Mouse (Mus musculus) neural tube, embryonic 13.5 days (tissue): Measurements from ENCODE around the gene Gm49384. TPM values are rescaled to one million over a fixed set of nuclear protein-coding genes. Genes with fewer than 3 reads are reported as not detected.

Experiments used
- ATAC-seq: fragments of 200-750 bp; cut with Nextera tagmentation; 2 replicates; pipeline ENCODE4 v1.8.0; 2017; ENCODE audit warnings: low read depth, mild to moderate bottlenecking, moderate TSS enrichment, moderate library complexity
- H3K27ac ChIP-seq: fragments of 300-500 bp; sonication (generic); replicated peaks from 2 replicates; pipeline ENCODE4 v1.5.1; 2015; ENCODE audit warnings: moderate library complexity, mild to moderate bottlenecking, inconsistent platforms
- H3K27me3 ChIP-seq: fragments of 300-500 bp; sonication (generic); 2 replicates; pipeline ENCODE4 v1.6.1; 2015; ENCODE audit warnings: mild to moderate bottlenecking, inconsistent platforms
- H3K36me3 ChIP-seq: fragments of 300-500 bp; sonication (generic); 2 replicates; pipeline ENCODE4 v1.6.1; 2015; ENCODE audit warnings: mild to moderate bottlenecking, inconsistent platforms
- H3K4me1 ChIP-seq: fragments of 300-500 bp; sonication (generic); replicated peaks from 2 replicates; pipeline ENCODE4 v1.6.1; 2015; ENCODE audit warnings: inconsistent platforms
- H3K4me2 ChIP-seq: fragments of 300-500 bp; sonication (generic); 2 replicates; pipeline ENCODE4 v1.6.1; 2015; ENCODE audit warnings: inconsistent platforms, mild to moderate bottlenecking, moderate library complexity
- H3K4me3 ChIP-seq: fragments of 300-500 bp; sonication (generic); 2 replicates; pipeline ENCODE4 v1.5.1; 2015; ENCODE audit warnings: mild to moderate bottlenecking, inconsistent platforms
- H3K9ac ChIP-seq: fragments of 300-500 bp; sonication (generic); 2 replicates; pipeline ENCODE4 v1.6.1; 2015; ENCODE audit warnings: moderate library complexity, mild to moderate bottlenecking, inconsistent platforms
- H3K9me3 ChIP-seq: fragments of 300-500 bp; sonication (generic); 2 replicates; pipeline ENCODE4 v1.6.1; 2016; ENCODE audit warnings: inconsistent platforms
- WGBS: fragments of 180-500 bp; shearing (Covaris S2); methylation state at CpG from one replicate; pipeline ENCODE4 v1.1.7; 2015; 5-methylcytosine and 5-hydroxymethylcytosine counted together
- polyA plus RNA-seq: library from polyadenylated mRNA; unstranded; fragments of >200 nt; fragmentation: Nextera tagmentation; extraction: Ambion mirVana; gene quantifications from 2 replicates; pipeline ENCODE4 v1.2.1, GENCODE M21; 2015

Gene Gm49384
- polyA plus RNA-seq, 1 experiment from 2014 or later = 15.1 TPM

DNA sequence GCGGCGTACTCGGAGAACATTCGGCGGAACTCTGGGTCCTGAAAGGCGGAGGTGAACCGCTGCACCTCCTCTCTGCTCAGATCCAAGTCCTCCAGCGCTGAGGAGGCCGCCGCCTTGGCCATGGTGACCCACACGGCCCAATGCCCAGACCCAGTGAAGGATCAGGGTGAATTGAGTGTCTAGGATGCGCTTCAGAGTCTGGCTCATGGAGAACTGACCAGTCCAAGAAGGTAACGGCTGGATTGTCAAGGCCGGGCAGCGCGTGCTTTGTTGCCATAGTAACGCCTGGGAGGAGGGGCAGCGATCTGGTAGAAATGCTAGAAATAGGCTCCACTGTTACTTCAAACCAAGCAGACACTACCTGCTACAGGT is 5.9 kb downstream of the Gm49384 start, which contains the start of gene Dnaaf2:
Dnaaf2 (minus strand) TSS at position 266 of the 372 bp plus-strand sequence.
- H3K9ac ChIP-seq = peak within 1 kb of the TSS; percentile 88
- peak within 1 kb of the TSS; percentile 94 for H3K27ac ChIP-seq
- ATAC-seq = peak; percentile 24
- no peaks in the 10 kb centered on the region for H3K27me3 ChIP-seq
- peaks cover 33% of the 10 kb centered on the region for H3K4me1 ChIP-seq
- under 1% methylated on average over 18 of the region's 18 CpGs for WGBS
- peak within 1 kb of the TSS; percentile 97 for H3K4me2 ChIP-seq
- H3K4me3 ChIP-seq = peak within 1 kb of the TSS; percentile 84
- H3K36me3 ChIP-seq = peaks cover 11% of the 10 kb centered on the region
- no peaks in the 10 kb centered on the region for H3K9me3 ChIP-seq

DNA sequence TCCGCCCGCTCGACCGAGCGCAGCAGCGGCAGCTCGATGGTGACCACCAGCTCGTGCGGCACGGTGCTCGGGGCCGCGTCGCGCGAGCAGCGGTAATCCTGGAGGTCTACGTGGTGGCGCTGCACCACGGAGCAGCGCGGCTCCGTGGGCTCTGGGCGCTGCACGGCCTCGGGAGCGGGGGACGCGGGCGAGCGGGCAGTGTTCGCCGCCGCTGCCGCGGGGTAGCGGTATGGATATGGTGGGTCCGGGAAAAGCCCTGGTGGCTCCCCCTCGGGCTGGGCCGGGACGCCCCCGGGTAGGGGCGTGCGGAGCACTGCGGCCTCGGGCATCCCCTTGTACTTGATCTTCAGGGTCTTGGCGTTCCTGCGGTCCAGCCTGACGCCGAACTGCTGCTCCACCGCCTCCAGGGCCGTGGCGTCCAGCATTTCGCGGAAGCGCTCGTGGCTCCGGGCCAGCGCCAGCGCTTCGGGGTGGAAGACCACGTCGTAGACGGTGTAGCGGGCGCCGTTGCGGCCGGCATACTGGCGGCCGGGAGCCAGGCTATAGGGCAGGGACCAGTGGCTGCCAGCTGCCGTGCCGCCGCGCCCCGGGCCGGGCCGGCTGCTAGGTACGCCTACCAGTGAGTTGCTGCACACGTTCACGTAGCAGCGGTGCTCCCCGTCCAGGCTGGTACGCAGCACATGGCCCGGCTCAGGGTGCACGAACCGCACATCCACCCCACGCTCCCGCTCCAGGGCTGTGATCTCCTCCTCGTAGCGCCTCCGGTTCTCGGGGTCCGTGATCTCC is 6.5 kb downstream of the Gm49384 start:
- H3K4me1 ChIP-seq = peaks cover 33% of the 10 kb centered on the region
- ATAC-seq = peak; percentile 80
- H3K27me3 ChIP-seq = no peaks in the 10 kb centered on the region
- H3K4me3 ChIP-seq = peak overlapping the region; percentile 84
- WGBS = under 1% methylated on average over 93 of the region's 94 CpGs
- peak overlapping the region; percentile 88 for H3K9ac ChIP-seq
- H3K9me3 ChIP-seq = no peaks in the 10 kb centered on the region
- peak overlapping the region; percentile 94 for H3K27ac ChIP-seq
- H3K4me2 ChIP-seq = peak overlapping the region; percentile 97
- peaks cover 11% of the 10 kb centered on the region for H3K36me3 ChIP-seq

DNA sequence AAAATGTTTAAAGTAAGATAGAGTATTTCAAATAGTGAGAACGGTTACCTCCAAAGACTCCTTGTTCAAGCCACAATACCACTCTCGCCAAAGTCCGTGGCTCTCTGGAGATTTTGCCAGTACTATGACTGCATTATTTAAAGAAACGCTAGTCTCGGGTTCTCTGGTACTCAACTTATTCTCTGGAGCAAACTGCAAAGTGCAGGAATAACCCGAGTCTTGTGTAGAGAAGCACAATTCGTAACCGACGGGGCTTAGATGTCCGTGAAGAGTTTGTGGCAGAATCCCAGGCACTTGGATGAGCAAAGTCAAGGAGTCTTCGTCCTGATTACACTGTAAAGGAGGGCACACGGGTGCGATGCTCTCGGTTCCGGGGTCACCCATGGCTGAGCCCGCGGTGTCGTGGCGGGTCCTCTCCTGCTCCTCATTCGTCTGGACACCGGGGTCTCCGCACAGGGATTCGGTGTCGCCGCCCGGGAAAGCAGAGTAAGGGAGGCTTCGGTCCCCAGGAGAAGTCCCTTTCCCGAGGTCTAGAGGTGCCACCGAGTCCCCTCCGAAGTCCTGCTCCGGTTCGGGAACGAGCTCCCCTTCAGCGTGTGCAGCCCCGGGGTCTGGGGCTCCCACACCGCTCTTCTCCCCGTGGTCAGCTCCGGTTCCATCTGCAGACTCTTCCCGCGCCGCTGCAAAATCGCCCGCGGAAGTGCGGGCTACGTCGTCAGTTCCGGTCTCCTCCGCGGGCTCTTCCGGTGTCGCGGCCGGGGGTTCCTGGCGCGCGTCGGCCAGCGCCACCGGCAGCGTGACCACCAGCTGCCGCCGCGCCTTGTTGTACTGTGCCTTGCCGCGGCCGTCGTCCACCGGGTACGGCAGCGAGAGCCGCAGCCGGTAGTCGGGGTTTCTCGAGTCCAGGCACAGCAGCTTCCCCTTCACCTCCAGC is 7.4 kb downstream of the Gm49384 start, which contains the start of gene Gm49383:
Gm49383 (minus strand) TSS at position 661 of the 934 bp plus-strand sequence.
- peaks cover 11% of the 10 kb centered on the region for H3K36me3 ChIP-seq
- peak within 1 kb of the TSS; percentile 88 for H3K9ac ChIP-seq
- peak; percentile 88 for ATAC-seq
- H3K27ac ChIP-seq = peak within 1 kb of the TSS; percentile 94
- peak within 1 kb of the TSS; percentile 84 for H3K4me3 ChIP-seq
- peaks cover 33% of the 10 kb centered on the region for H3K4me1 ChIP-seq
- H3K27me3 ChIP-seq = no peaks in the 10 kb centered on the region
- H3K9me3 ChIP-seq = no peaks in the 10 kb centered on the region
- peak within 1 kb of the TSS; percentile 97 for H3K4me2 ChIP-seq
- WGBS = under 1% methylated on average over 75 of the region's 75 CpGs

DNA sequence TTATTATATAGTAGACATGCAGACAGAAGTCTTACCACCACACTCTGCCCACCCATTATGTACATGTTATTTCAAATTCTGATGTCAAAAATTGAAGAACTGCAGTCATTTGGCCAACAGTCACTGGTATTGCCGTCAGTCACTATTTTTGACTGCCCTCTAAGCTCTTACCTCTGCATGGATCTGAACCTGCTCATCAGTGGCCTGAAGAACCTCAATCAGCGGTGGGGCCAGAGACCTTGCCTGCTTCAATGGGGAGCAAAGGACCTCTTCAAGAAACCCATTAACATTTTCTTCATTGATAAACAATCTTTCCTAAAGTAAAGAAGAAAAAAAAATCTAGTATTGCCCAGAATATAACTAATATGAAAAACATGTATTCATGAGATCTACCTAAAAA is 11.4 kb downstream of the Gm49384 start:
- Histone ChIP-seq H3K9me3 (no peaks in the 10 kb centered on the region), H3K27me3 (no peaks in the 10 kb centered on the region), H3K9ac (no peak overlapping the region), H3K27ac (no peak overlapping the region), H3K36me3 (peaks cover 24% of the 10 kb centered on the region), H3K4me2 (no peak overlapping the region), H3K4me3 (no peak overlapping the region), H3K4me1 (peaks cover 18% of the 10 kb centered on the region)
- 94% methylated on average over 2 of the region's 2 CpGs for WGBS
- no peak for ATAC-seq

DNA sequence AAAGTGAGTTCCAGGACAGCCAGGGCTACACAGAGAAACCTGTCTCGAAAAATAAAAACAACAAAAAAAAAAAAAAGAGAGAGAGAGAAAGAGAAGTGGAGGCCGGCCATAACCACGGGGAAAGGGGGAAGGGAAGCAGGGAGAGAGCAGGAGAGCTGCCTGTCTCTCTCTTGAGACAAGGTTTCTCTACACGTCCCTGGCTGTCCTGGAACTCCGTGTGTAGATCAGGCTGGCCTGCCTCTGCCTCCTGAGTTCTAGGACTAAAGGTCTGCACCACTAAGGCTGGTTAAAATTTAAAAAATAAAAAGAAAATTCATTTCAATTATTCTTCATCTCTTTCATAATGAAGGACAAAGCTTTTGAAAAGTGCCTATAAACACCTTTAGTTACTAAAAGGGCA is 12.7 kb downstream of the Gm49384 start:
- H3K4me1 ChIP-seq = peaks cover 26% of the 10 kb centered on the region

DNA sequence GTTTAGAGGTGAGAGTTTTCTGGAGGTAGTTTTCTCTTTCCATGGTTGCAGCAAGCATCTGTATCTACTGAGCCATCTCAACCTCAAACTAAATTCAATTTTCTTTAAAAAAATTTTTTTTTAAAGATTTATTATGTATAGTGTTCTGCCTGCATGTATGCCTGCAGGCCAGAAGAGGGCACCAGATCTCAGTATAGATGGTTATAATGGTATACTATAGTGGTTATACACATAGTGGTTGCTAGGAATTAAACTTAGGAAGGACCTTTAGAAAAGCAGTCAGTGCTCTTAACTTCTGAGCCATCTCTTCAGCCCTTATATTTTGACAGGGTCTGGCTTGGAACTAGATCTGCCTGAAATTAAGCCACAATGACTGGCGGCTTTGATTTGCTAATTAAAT is 13.5 kb downstream of the Gm49384 start:
- no peak for ATAC-seq
- no peaks in the 10 kb centered on the region for H3K27me3 ChIP-seq
- H3K4me1 ChIP-seq = peaks cover 21% of the 10 kb centered on the region
- WGBS = 94% methylated on average over 1 of the region's 1 CpGs
- no peak overlapping the region for H3K4me2 ChIP-seq
- no peak overlapping the region for H3K9ac ChIP-seq
- no peak overlapping the region for H3K4me3 ChIP-seq
- no peak overlapping the region for H3K27ac ChIP-seq
- no peaks in the 10 kb centered on the region for H3K9me3 ChIP-seq
- peaks cover 29% of the 10 kb centered on the region for H3K36me3 ChIP-seq

More for the DNA sequence above, 12.7 kb downstream of the Gm49384 start:
- no peak overlapping the region for H3K27ac ChIP-seq
- WGBS = 92% methylated on average over 5 of the region's 5 CpGs
- no peak overlapping the region for H3K4me3 ChIP-seq
- no peaks in the 10 kb centered on the region for H3K9me3 ChIP-seq
- peaks cover 29% of the 10 kb centered on the region for H3K36me3 ChIP-seq
- no peak overlapping the region for H3K9ac ChIP-seq
- H3K27me3 ChIP-seq = no peaks in the 10 kb centered on the region
- ATAC-seq = no peak
- H3K4me2 ChIP-seq = no peak overlapping the region

DNA sequence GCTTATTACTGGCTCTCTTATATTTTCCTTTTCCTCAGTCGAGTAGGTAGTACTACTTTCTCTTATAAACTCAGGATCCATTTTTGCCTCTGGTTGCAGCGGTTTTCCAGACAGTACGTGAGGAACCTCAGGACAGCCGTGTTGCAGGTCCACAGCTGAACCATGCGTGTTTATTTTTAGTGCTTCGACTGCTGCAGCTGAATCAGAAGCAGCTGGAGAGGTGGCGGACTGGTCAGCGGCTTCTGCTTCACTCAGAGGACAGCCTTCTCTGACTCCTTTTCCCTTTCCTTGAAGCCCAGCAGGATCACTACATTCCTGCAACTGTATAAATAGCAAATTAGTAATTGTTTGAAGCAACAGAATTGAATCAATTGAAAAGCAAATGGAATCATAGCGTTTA is 14.0 kb downstream of the Gm49384 start:
- Histone ChIP-seq H3K4me2 (no peak overlapping the region), H3K27me3 (no peaks in the 10 kb centered on the region), H3K36me3 (peaks cover 29% of the 10 kb centered on the region), H3K27ac (no peak overlapping the region), H3K9me3 (no peaks in the 10 kb centered on the region), H3K4me1 (peaks cover 22% of the 10 kb centered on the region), H3K9ac (no peak overlapping the region), H3K4me3 (no peak overlapping the region)
- 88% methylated on average over 9 of the region's 9 CpGs for WGBS
- no peak for ATAC-seq

DNA sequence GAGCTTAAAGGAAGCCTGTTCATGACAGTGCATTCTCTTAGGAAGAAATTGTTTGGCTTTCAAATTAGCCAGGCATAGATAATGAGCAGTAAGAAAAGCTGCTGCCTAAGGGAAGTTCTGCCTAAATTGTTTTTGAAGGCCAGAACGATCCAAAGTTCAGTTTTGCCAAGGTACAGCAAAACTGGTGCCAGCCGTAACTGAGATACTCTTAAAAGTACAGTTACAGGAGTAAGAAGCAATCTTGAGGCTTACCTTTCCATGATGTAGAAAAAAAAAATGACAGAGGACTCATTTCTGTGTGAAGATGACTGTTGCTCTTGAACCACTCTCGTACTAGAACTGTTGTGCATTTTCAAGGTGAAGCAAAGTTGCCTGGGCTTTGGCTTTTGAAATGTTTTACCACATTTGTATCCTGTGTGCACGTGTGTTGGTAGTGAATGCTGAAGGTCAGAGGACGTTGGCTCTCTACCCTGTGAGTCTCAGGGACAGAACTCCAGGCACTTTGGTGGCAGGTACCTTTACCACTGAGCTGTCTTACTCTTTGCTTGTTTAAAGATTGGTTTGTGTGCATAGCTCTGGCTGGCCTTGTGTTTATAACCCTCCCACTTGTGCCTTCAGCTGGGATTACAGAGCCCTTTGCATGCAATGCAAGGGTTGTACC is 17.1 kb downstream of the Gm49384 start:
- WGBS = 78% methylated on average over 5 of the region's 5 CpGs
- peaks cover 33% of the 10 kb centered on the region for H3K36me3 ChIP-seq
- no peaks in the 10 kb centered on the region for H3K27me3 ChIP-seq
- H3K4me1 ChIP-seq = peaks cover 31% of the 10 kb centered on the region
- H3K9me3 ChIP-seq = no peaks in the 10 kb centered on the region
- no peak overlapping the region for H3K4me2 ChIP-seq
- ATAC-seq = no peak
- no peak overlapping the region for H3K4me3 ChIP-seq
- H3K9ac ChIP-seq = 0 out of 2 replicates have a peak overlapping the region, but pooled peaks have one; percentile 1
- H3K27ac ChIP-seq = no peak overlapping the region

DNA sequence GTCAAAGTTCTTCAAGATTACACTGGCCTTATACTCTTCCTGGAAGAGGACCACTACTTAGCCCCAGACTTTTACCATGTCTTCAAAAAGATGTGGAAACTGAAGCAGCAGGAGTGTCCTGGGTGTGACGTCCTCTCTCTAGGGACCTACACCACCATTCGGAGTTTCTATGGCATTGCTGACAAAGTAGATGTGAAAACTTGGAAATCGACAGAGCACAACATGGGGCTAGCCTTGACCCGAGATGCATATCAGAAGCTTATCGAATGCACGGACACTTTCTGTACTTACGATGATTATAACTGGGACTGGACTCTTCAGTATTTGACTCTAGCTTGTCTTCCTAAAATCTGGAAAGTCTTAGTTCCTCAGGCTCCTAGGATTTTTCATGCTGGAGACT is 18.7 kb downstream of the Gm49384 start:
- H3K4me1 ChIP-seq = peaks cover 31% of the 10 kb centered on the region
- H3K27ac ChIP-seq = no peak overlapping the region
- peaks cover 37% of the 10 kb centered on the region for H3K36me3 ChIP-seq
- ATAC-seq = no peak
- H3K4me3 ChIP-seq = peak overlapping the region; percentile 88
- WGBS = 78% methylated on average over 7 of the region's 7 CpGs
- H3K9ac ChIP-seq = peak overlapping the region; percentile 91
- H3K27me3 ChIP-seq = no peaks in the 10 kb centered on the region
- H3K4me2 ChIP-seq = peak overlapping the region; percentile 96
- no peaks in the 10 kb centered on the region for H3K9me3 ChIP-seq

DNA sequence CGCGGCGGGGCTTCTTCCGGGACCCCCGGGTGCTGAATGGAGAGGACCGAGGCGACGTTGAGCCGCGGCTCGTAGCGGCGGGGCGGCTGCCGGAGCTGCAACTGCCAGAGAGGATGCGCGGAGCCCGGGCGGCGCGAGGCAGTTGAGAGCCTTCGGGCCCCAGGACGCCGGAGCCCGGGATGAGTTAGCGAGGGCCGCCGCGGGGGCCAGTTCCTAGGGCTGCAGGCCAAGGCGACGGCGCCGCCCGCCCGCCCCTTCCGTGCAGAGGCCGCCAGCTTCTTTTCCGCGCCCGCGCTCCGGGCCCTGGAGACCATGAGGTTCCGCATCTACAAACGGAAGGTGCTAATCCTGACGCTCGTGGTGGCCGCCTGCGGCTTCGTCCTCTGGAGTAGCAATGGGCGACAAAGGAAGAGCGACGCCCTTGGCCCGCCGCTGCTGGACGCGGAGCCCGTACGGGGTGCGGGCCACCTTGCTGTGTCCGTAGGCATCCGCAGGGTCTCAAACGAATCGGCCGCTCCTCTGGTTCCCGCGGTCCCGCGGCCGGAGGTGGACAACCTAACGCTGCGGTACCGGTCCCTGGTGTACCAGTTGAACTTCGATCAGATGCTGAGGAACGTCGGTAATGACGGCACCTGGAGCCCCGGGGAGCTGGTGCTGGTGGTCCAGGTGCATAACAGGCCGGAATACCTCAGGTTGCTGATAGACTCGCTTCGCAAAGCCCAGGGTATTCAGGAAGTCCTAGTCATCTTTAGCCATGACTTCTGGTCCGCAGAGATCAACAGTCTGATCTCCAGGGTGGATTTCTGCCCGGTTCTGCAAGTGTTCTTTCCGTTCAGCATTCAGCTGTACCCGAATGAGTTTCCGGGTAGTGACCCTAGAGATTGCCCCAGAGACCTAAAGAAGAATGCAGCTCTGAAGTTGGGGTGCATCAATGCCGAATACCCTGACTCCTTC is 19.4 kb downstream of the Gm49384 start:
- no peaks in the 10 kb centered on the region for H3K9me3 ChIP-seq
- peaks cover 31% of the 10 kb centered on the region for H3K4me1 ChIP-seq
- no peaks in the 10 kb centered on the region for H3K27me3 ChIP-seq
- H3K36me3 ChIP-seq = peaks cover 29% of the 10 kb centered on the region
- peak overlapping the region; percentile 95 for H3K27ac ChIP-seq
- peak overlapping the region; percentile 91 for H3K9ac ChIP-seq
- peak overlapping the region; percentile 88 for H3K4me3 ChIP-seq
- WGBS = 2% methylated on average over 62 of the region's 86 CpGs
- peak overlapping the region; percentile 96 for H3K4me2 ChIP-seq
- peak; percentile 74 for ATAC-seq
